Mouse (Mus musculus) myocyte (in vitro differentiated cells): ENCODE data around the gene Dnaic1. TPM values are rescaled to one million over a fixed set of nuclear protein-coding genes. Genes with fewer than 3 reads are reported as not detected.

ENCODE experiments used
- H3K27me3 ChIP-seq: one replicate; pipeline ENCODE4 v1.6.1; 2011; ENCODE audit not compliant: control insufficient read depth, insufficient read depth, insufficient read length
- H3K36me3 ChIP-seq: one replicate; pipeline ENCODE4 v1.6.1; 2011; ENCODE audit not compliant: control insufficient read depth, insufficient read depth
- H3K4me2 ChIP-seq: one replicate; pipeline ENCODE4 v1.6.1; 2011; ENCODE audit warnings: low read depth, control low read depth
- H3K4me3 ChIP-seq: one replicate; pipeline ENCODE4 v1.5.1; 2011; ENCODE audit warnings: mild to moderate bottlenecking, control low read depth, moderate library complexity
- H3K79me2 ChIP-seq: one replicate; pipeline ENCODE4 v1.6.1; 2011; ENCODE audit not compliant: control insufficient read depth, insufficient read depth
- H3ac ChIP-seq: one replicate; pipeline ENCODE4 v1.6.1; 2011; ENCODE audit not compliant: control insufficient read depth, insufficient read length
- CEBPB ChIP-seq: IDR thresholded peaks from 2 replicates; pipeline ENCODE4 v1.6.1; 2011; ENCODE audit warnings: mild to moderate bottlenecking, moderate library complexity; ENCODE audit not compliant: poor library complexity, insufficient read depth, severe bottlenecking
- E2F4 ChIP-seq: IDR thresholded peaks from one replicate; pipeline ENCODE4 v1.6.1; 2011; ENCODE audit warnings: mild to moderate bottlenecking, control low read depth, moderate library complexity; ENCODE audit not compliant: insufficient read depth
- MAX ChIP-seq: IDR thresholded peaks from one replicate; pipeline ENCODE4 v1.6.1; 2011; ENCODE audit warnings: low read depth, mild to moderate bottlenecking, control low read depth
- MYOD1 ChIP-seq, 3 experiments: IDR thresholded peaks; one replicate each; pipeline ENCODE4 v1.6.1; 2011; ENCODE audit warnings: control low read depth in 2 of 3, low read depth in 2 of 3, mild to moderate bottlenecking in 2 of 3, moderate library complexity in 1 of 3; ENCODE audit not compliant: insufficient read length in 2 of 3, control insufficient read depth in 1 of 3
- MYOG ChIP-seq, 3 experiments: IDR thresholded peaks; one replicate each; pipeline ENCODE4 v1.6.1; 2011; ENCODE audit warnings: control low read depth in 2 of 3, low read depth in 2 of 3, mild to moderate bottlenecking in 2 of 3; ENCODE audit not compliant: insufficient read length in 2 of 3, control insufficient read depth in 1 of 3, insufficient read depth in 1 of 3
- POLR2A ChIP-seq: IDR thresholded peaks from one replicate; pipeline ENCODE4 v1.6.1; 2011; ENCODE audit warnings: low read depth, mild to moderate bottlenecking, control low read depth, moderate library complexity; ENCODE audit not compliant: insufficient read length
- POLR2AphosphoS2 ChIP-seq: IDR thresholded peaks from one replicate; pipeline ENCODE4 v1.6.1; 2011; ENCODE audit warnings: low read depth, control low read depth; ENCODE audit not compliant: insufficient read length
- REST ChIP-seq: IDR thresholded peaks from one replicate; pipeline ENCODE4 v1.6.1; 2011; ENCODE audit warnings: mild to moderate bottlenecking, control low read depth, moderate library complexity; ENCODE audit not compliant: insufficient read depth, insufficient read length
- SRF ChIP-seq: IDR thresholded peaks from one replicate; pipeline ENCODE4 v1.6.1; 2011; ENCODE audit warnings: low read depth; ENCODE audit not compliant: control insufficient read depth, insufficient read length
- TCF12 ChIP-seq: IDR thresholded peaks from one replicate; pipeline ENCODE4 v1.6.1; 2011; ENCODE audit warnings: mild to moderate bottlenecking, control low read depth; ENCODE audit not compliant: poor library complexity, insufficient read depth, severe bottlenecking
- TCF3 ChIP-seq: IDR thresholded peaks from one replicate; pipeline ENCODE4 v1.6.1; 2011; ENCODE audit warnings: low read depth, control low read depth; ENCODE audit not compliant: insufficient read length
- USF1 ChIP-seq: IDR thresholded peaks from one replicate; pipeline ENCODE4 v1.6.1; 2011; ENCODE audit warnings: low read depth, mild to moderate bottlenecking, control low read depth, moderate library complexity
- polyA plus RNA-seq: library from polyadenylated mRNA; unstranded; fragments of >200 nt; fragmentation: generic; extraction: Trizol; gene quantifications from one replicate; pipeline ENCODE4 v1.2.1, GENCODE M21; 2012; ENCODE audit warnings: missing spikeins

Gene Dnaic1
- polyA plus RNA-seq: 0.08 TPM

DNA sequence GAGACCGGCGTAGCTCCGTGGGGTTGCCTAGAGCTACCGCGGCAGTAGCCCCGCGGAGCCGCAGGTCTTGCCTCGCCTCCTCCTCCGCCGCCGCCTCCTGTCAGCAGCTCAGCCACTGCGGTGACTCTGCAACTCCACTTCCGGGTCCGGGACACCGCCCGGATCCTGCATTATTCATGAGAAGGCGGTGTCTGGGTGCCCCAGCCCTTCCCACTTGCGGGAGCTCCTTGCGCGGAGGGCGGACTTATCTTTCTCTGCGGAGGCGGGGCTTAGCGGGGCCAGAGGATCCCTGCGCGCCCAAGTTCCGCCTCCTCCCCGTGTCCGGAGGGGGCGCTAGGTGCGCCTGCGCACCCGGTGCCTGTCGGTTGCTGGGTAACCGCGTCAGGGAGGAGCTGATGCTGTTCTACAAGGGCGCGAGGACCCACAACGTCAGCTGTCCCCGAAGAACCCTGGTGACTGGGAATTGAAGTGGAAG is at the start of gene Dnaic1, which contains the start of gene Fam219a:
Dnaic1 (plus strand) TSS at position 365 of the 475 bp plus-strand sequence.
Fam219a (minus strand) TSS at position 128 of the 475 bp plus-strand sequence.
- H3K4me3 ChIP-seq: peak within 1 kb of the TSS; percentile 27
- H3ac ChIP-seq: peak within 1 kb of the TSS; percentile 16
- TF ChIP-seq POLR2AphosphoS2 (peak; percentile 49), USF1 (no peak), MYOG (IDR thresholded peaks at IDR 0.05; ENCODE audit: control insufficient read depth in 1 of 3, insufficient read depth in 1 of 3, insufficient read length in 2 of 3, low read depth in 2 of 3) (no peak), MYOD1 (IDR thresholded peaks at IDR 0.05; ENCODE audit: control insufficient read depth in 1 of 3, insufficient read length in 2 of 3, low read depth in 2 of 3) (no peak), POLR2A (peak; percentile 75), MAX (no peak), REST (no peak), SRF (no peak), TCF12 (no peak), TCF3 (no peak), CEBPB (no peak), E2F4 (no peak)
- H3K4me2 ChIP-seq: peak within 1 kb of the TSS; percentile 77
- no peaks in the 10 kb centered on the region for H3K79me2 ChIP-seq
- no peaks in the 10 kb centered on the region for H3K36me3 ChIP-seq
- H3K27me3 ChIP-seq: peaks cover 6% of the 10 kb centered on the region

DNA sequence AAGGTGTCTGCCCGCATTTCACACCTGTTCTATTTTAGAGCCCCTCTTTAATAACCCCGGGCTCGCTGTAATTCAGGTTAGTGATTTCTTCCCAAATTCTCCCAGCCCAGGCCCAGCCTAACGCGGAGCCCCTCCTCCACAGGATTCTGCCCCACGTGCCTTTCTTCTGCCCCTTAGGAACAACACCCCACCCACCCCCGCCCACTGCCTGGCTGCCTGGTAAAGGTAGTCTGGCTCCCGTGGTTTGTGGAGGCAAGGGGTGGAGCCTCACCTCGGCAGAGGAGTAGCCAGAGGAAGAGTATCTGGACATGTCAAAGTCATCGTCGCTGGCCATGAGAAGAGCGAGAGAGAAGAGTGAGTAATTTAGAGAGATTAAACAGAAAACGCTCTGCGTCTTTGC is 48.9 kb upstream of the Dnaic1 start:
- no peaks in the 10 kb centered on the region for H3K79me2 ChIP-seq
- H3ac ChIP-seq: no peak overlapping the region
- H3K4me2 ChIP-seq: no peak overlapping the region
- TF ChIP-seq POLR2A (no peak), USF1 (no peak), CEBPB (no peak), REST (no peak), MYOD1 (IDR thresholded peaks at IDR 0.05; ENCODE audit: control insufficient read depth in 1 of 3, insufficient read length in 2 of 3, low read depth in 2 of 3) (no peak), TCF12 (no peak), MAX (no peak), TCF3 (no peak), MYOG (IDR thresholded peaks at IDR 0.05; ENCODE audit: control insufficient read depth in 1 of 3, insufficient read depth in 1 of 3, insufficient read length in 2 of 3, low read depth in 2 of 3) (no peak), POLR2AphosphoS2 (no peak), E2F4 (no peak)
- peaks cover 15% of the 10 kb centered on the region for H3K27me3 ChIP-seq
- H3K36me3 ChIP-seq: no peaks in the 10 kb centered on the region
- H3K4me3 ChIP-seq: no peak overlapping the region

- peaks cover 19% of the 10 kb centered on the region for H3K27me3 ChIP-seq
Measured at GRCm38 (mm10) chr4:41522136-41522535, 47.4 kb upstream of the Dnaic1 start.

DNA sequence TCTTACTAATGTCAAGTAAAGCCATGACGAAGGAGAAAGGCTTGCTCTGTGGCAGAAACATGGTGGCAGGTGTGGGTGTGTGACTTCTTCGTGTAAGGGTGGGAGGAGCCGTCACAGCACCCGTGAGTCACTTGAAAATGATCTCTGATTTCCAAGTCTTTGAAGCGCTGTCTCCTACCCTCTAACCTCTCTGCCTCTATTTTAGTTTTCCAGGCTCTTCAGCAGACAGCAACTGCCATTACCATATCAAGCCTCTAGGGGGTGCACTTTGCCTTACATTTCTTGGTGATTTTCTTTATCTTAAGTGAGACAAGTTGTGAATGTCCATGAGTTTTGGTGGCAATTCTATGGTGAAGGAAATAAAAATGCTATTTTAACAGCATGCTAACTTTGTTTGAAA is 46.8 kb upstream of the Dnaic1 start:
- TF ChIP-seq POLR2A (no peak), POLR2AphosphoS2 (no peak), MYOG (IDR thresholded peaks at IDR 0.05; ENCODE audit: control insufficient read depth in 1 of 3, insufficient read depth in 1 of 3, insufficient read length in 2 of 3, low read depth in 2 of 3) (no peak), USF1 (no peak), REST (no peak)

More at GRCm38 (mm10) chr4:41522136-41522535, 47.4 kb upstream of the Dnaic1 start:
- Histone ChIP-seq H3ac (no peak overlapping the region), H3K4me3 (no peak overlapping the region), H3K79me2 (no peaks in the 10 kb centered on the region), H3K4me2 (no peak overlapping the region), H3K36me3 (no peaks in the 10 kb centered on the region)
- TF ChIP-seq MAX (no peak), CEBPB (no peak), MYOG (IDR thresholded peaks at IDR 0.05; ENCODE audit: control insufficient read depth in 1 of 3, insufficient read depth in 1 of 3, insufficient read length in 2 of 3, low read depth in 2 of 3) (no peak), USF1 (no peak)

DNA sequence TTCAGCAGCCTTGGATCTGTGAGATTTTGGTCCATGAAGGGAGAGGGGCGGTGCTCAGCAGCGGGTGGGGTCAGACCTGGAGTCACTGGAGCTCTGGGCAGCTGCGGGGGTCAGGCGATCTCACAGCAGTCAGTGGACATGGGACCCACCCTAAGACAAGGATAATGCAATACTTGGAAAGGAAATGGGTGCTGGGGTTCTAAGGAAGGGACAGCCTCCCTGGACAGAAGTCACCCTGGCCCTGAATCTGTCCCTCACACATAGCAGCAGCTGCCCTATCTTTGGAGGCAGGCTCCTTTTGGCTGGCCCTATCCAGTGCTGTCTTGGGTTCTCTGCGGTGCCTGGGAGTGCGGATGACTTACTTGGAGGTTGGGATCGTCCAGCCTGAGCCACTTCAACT is 45.7 kb upstream of the Dnaic1 start:
- no peak for TF ChIP-seq USF1
- TF ChIP-seq TCF12: no peak
- no peak for TF ChIP-seq MYOG (IDR thresholded peaks at IDR 0.05; ENCODE audit: control insufficient read depth in 1 of 3, insufficient read depth in 1 of 3, insufficient read length in 2 of 3, low read depth in 2 of 3)
- TF ChIP-seq POLR2A: no peak
- no peak for TF ChIP-seq REST
- TF ChIP-seq SRF: no peak
- TF ChIP-seq MYOD1 (IDR thresholded peaks at IDR 0.05; ENCODE audit: control insufficient read depth in 1 of 3, insufficient read length in 2 of 3, low read depth in 2 of 3): no peak
- no peak for TF ChIP-seq TCF3
- TF ChIP-seq CEBPB: no peak
- no peak for TF ChIP-seq MAX
- no peak for TF ChIP-seq E2F4
- TF ChIP-seq POLR2AphosphoS2: no peak
- Histone ChIP-seq H3K36me3 (no peaks in the 10 kb centered on the region), H3K27me3 (peaks cover 18% of the 10 kb centered on the region), H3K79me2 (no peaks in the 10 kb centered on the region), H3ac (no peak overlapping the region), H3K4me3 (no peak overlapping the region), H3K4me2 (no peak overlapping the region)

More for the DNA sequence above, 46.8 kb upstream of the Dnaic1 start:
- H3K79me2 ChIP-seq: no peaks in the 10 kb centered on the region
- H3K4me2 ChIP-seq: no peak overlapping the region
- no peak overlapping the region for H3K4me3 ChIP-seq
- peaks cover 18% of the 10 kb centered on the region for H3K27me3 ChIP-seq
- H3ac ChIP-seq: no peak overlapping the region
- no peaks in the 10 kb centered on the region for H3K36me3 ChIP-seq
